Mouse (Mus musculus) stomach, postnatal 0 days (tissue): ENCODE results near the gene Cox7a2l. TPM values are rescaled to one million over a fixed set of nuclear protein-coding genes. Genes with fewer than 3 reads are reported as not detected.

Experiments
- ATAC-seq: fragments of 200-750 bp; cut with Nextera tagmentation; 2 replicates; pipeline ENCODE4 v1.8.0; 2017; ENCODE audit not compliant: low FRiP score, low TSS enrichment
- DNase-seq: peaks from one replicate; pipeline ENCODE4 v3.0.0-alpha.2; 2016; ENCODE audit warnings: low spot score
- H3K27ac ChIP-seq: fragments of 300-500 bp; sonication (generic); replicated peaks from 2 replicates; pipeline ENCODE4 v1.5.1; 2014; ENCODE audit warnings: mild to moderate bottlenecking, control low read depth
- H3K27me3 ChIP-seq: fragments of 300-500 bp; sonication (generic); 2 replicates; pipeline ENCODE4 v1.6.1; 2014; ENCODE audit warnings: low read length; ENCODE audit not compliant: control insufficient read depth, insufficient read depth
- H3K36me3 ChIP-seq: fragments of 300-500 bp; sonication (generic); 2 replicates; pipeline ENCODE4 v1.6.1; 2014; ENCODE audit warnings: low read length, mixed read lengths; ENCODE audit not compliant: control insufficient read depth, insufficient read depth
- H3K4me1 ChIP-seq: fragments of 300-500 bp; sonication (generic); replicated peaks from 2 replicates; pipeline ENCODE4 v1.6.1; 2014; ENCODE audit warnings: antibody characterized with exemption; ENCODE audit not compliant: control insufficient read depth, insufficient read depth
- H3K4me2 ChIP-seq: fragments of 300-500 bp; sonication (generic); replicated peaks from 2 replicates; pipeline ENCODE4 v1.6.1; 2014; ENCODE audit warnings: low read depth, mild to moderate bottlenecking, control low read depth, moderate library complexity
- H3K4me3 ChIP-seq: fragments of 300-500 bp; sonication (generic); 2 replicates; pipeline ENCODE4 v1.5.1; 2014; ENCODE audit warnings: low read depth, low read length, control low read depth
- H3K9ac ChIP-seq: fragments of 300-500 bp; sonication (generic); 2 replicates; pipeline ENCODE4 v1.6.1; 2014; ENCODE audit warnings: mild to moderate bottlenecking, low read length, control low read depth, mixed read lengths
- H3K9me3 ChIP-seq: fragments of 300-500 bp; sonication (generic); 2 replicates; pipeline ENCODE4 v1.6.1; 2016; ENCODE audit warnings: low read length; ENCODE audit not compliant: control insufficient read depth
- CTCF ChIP-seq: IDR thresholded peaks from 2 replicates; pipeline ENCODE4 v1.5.1; 2016; ENCODE audit warnings: antibody characterized with exemption, low read depth, mild to moderate bottlenecking, moderate library complexity
- EP300 ChIP-seq: optimal IDR thresholded peaks from 2 replicates; pipeline ENCODE3; 2016; ENCODE audit warnings: antibody characterized with exemption
- WGBS: fragments of 180-500 bp; shearing (Covaris S2); extraction: QIAGEN DNeasy Blood & Tissue Kit; methylation state at CpG from one replicate; pipeline ENCODE4 v1.1.7; 2014; 5-methylcytosine and 5-hydroxymethylcytosine counted together
- polyA plus RNA-seq: library from polyadenylated mRNA; unstranded; fragments of >200 nt; fragmentation: Nextera tagmentation; extraction: Ambion mirVana; gene quantifications from 2 replicates; pipeline ENCODE4 v1.2.1, GENCODE M21; 2015

Gene Cox7a2l
- polyA plus RNA-seq, 1 experiment from 2014 or later, result 163 TPM

- H3K4me2 ChIP-seq, result no peak overlapping the region
- no peaks in the 10 kb centered on the region for H3K9me3 ChIP-seq
- no peaks in the 10 kb centered on the region for H3K36me3 ChIP-seq
- H3K4me3 ChIP-seq, result no peak overlapping the region
- WGBS, result 78% methylated on average over 9 of the region's 9 CpGs
- TF ChIP-seq CTCF, result no peak
- TF ChIP-seq EP300, result no peak
- no peak overlapping the region for H3K27ac ChIP-seq
- no peaks in the 10 kb centered on the region for H3K27me3 ChIP-seq
- H3K9ac ChIP-seq, result no peak overlapping the region
- DNase-seq (no peak), ATAC-seq (no peak)
- H3K4me1 ChIP-seq, result no peaks in the 10 kb centered on the region
These were observed 21.0 kb upstream of the Cox7a2l start for GRCm38 (mm10) chr17:83538141-83538540.

GRCm38 (mm10) chr17:83533150-83533549 lies 16.0 kb upstream of the Cox7a2l start:
- no peaks in the 10 kb centered on the region for H3K27me3 ChIP-seq
- H3K36me3 ChIP-seq, result no peaks in the 10 kb centered on the region
- H3K27ac ChIP-seq, result no peak overlapping the region
- WGBS, result 43% methylated on average over 9 of the region's 9 CpGs
- no peak overlapping the region for H3K4me3 ChIP-seq
- no peak for DNase-seq
- no peaks in the 10 kb centered on the region for H3K9me3 ChIP-seq
- TF ChIP-seq EP300 (no peak), CTCF (no peak)
- no peaks in the 10 kb centered on the region for H3K4me1 ChIP-seq
- no peak overlapping the region for H3K4me2 ChIP-seq
- H3K9ac ChIP-seq, result no peak overlapping the region
- no peak for ATAC-seq

DNA sequence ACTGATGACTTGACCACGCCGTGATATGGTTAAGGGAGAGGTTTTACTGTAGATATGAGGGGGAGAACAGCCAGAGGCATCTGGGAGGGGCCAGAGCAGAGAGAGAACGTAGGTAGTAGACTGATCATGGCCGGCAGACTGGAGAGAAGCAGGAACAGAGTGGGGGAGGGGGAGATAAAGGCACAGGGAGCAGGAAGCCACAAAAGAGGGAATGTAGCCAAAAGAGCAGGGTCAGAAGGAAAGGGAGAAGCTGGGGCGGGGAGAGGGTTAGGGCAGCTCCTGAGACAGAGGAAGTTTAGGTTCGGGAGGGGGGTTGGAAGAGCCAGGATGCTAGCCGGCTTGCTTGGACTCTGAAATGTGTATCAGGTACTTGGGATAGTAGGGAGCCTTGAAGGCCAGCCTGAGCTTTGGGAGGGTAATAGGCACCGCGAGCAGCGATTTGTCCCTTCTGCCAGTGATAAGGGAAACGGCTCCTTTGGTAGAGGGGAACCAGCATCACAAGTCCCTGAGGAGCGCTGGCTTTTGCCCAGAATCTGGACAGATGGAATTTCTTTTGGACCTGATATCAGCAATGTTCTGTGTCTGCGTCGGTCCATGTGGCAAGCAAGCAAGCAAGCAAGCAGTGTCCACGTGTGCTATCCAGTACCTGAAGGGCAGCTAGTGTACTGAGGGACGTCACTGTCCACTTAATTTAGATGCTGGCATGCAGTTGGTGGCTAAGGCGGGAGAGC lies 10.7 kb upstream of the Cox7a2l start:
- ATAC-seq (peak; percentile 71), DNase-seq (peak; percentile 44)
- Histone ChIP-seq H3K27me3 (no peaks in the 10 kb centered on the region), H3K9ac (no peak overlapping the region), H3K4me3 (peak overlapping the region; percentile 6; the same call in 1 of the 2 replicates), H3K27ac (peak overlapping the region; percentile 69; the same call in 1 of the 2 replicates), H3K36me3 (no peaks in the 10 kb centered on the region), H3K9me3 (no peaks in the 10 kb centered on the region), H3K4me1 (peaks cover 5% of the 10 kb centered on the region; the same call in 1 of the 2 replicates), H3K4me2 (peak overlapping the region; percentile 18)
- 24% methylated on average over 17 of the region's 17 CpGs for WGBS
- TF ChIP-seq CTCF, result no peak
- no peak for TF ChIP-seq EP300

- TF ChIP-seq EP300 (no peak), CTCF (no peak)
- Histone ChIP-seq H3K27ac (0 out of 2 replicates have a peak overlapping the region, but pooled peaks have one; percentile 69), H3K4me3 (no peak overlapping the region), H3K4me1 (peaks cover 5% of the 10 kb centered on the region; the same call in 1 of the 2 replicates), H3K9me3 (no peaks in the 10 kb centered on the region), H3K36me3 (no peaks in the 10 kb centered on the region), H3K9ac (no peak overlapping the region), H3K4me2 (peak overlapping the region; percentile 18), H3K27me3 (no peaks in the 10 kb centered on the region)
- WGBS, result 36% methylated on average over 13 of the region's 13 CpGs
- ATAC-seq (peak; percentile 81; the same call in 1 of the 2 replicates), DNase-seq (peak; percentile 55)
These were observed 9.7 kb upstream of the Cox7a2l start for GRCm38 (mm10) chr17:83526624-83527532.

- TF ChIP-seq CTCF (no peak), EP300 (no peak)
These were observed 9.0 kb upstream of the Cox7a2l start for GRCm38 (mm10) chr17:83526091-83526561.

More at GRCm38 (mm10) chr17:83526091-83526561, 9.0 kb upstream of the Cox7a2l start:
- Histone ChIP-seq H3K27ac (no peak overlapping the region), H3K4me2 (no peak overlapping the region), H3K36me3 (no peaks in the 10 kb centered on the region), H3K9ac (no peak overlapping the region), H3K4me1 (peaks cover 5% of the 10 kb centered on the region; the same call in 1 of the 2 replicates), H3K9me3 (no peaks in the 10 kb centered on the region), H3K4me3 (no peak overlapping the region), H3K27me3 (no peaks in the 10 kb centered on the region)
- 20% methylated on average over 5 of the region's 5 CpGs for WGBS
- DNase-seq, result peak; percentile 21
- ATAC-seq, result no peak
